Mouse (Mus musculus) small intestine, adult 2 months (tissue): ENCODE data around the gene Dnaaf5.

Experiments
- CTCF ChIP-seq: fragments of 200-500 bp; IDR thresholded peaks from 2 replicates; pipeline ENCODE4 v1.5.1; 2012; ENCODE audit warnings: low read depth, mild to moderate bottlenecking, control low read depth, inconsistent platforms, low read length, moderate library complexity, mixed read lengths; ENCODE audit not compliant: insufficient replicate concordance, insufficient read length; ENCODE audit errors: extremely low read depth
- POLR2A ChIP-seq: fragments of 200-500 bp; IDR thresholded peaks from 2 replicates; pipeline ENCODE4 v1.6.1; 2012; ENCODE audit warnings: low read depth, mild to moderate bottlenecking, control low read depth, inconsistent platforms, low read length, moderate library complexity

- TF ChIP-seq CTCF = no peak
- no peak for TF ChIP-seq POLR2A
Measured at GRCm38 (mm10) chr5:139118139-139118960, 31.7 kb upstream of the Dnaaf5 start.
